Mouse (Mus musculus) forebrain, embryonic 15.5 days (tissue): ENCODE data around the gene Ebf4. TPM values are rescaled to one million over a fixed set of nuclear protein-coding genes. Genes with fewer than 3 reads are reported as not detected.

Source experiments
- ATAC-seq: fragments of 200-750 bp; cut with Nextera tagmentation; replicated peaks from 2 replicates; pipeline ENCODE4 v1.8.0; 2017; ENCODE audit warnings: mild to moderate bottlenecking, moderate TSS enrichment, moderate library complexity
- H3K27ac ChIP-seq: fragments of 300-500 bp; sonication (generic); replicated peaks from 2 replicates; pipeline ENCODE4 v1.5.1; 2015; ENCODE audit warnings: mild to moderate bottlenecking, inconsistent platforms
- H3K27me3 ChIP-seq: fragments of 300-500 bp; sonication (generic); 2 replicates; pipeline ENCODE4 v1.6.1; 2015; ENCODE audit warnings: inconsistent platforms
- H3K36me3 ChIP-seq: fragments of 300-500 bp; sonication (generic); 2 replicates; pipeline ENCODE4 v1.6.1; 2015; ENCODE audit warnings: mild to moderate bottlenecking, inconsistent platforms
- H3K4me1 ChIP-seq: fragments of 300-500 bp; sonication (generic); 2 replicates; pipeline ENCODE4 v1.6.1; 2015; ENCODE audit warnings: inconsistent platforms
- H3K4me2 ChIP-seq: fragments of 300-500 bp; sonication (generic); replicated peaks from 2 replicates; pipeline ENCODE4 v1.6.1; 2015; ENCODE audit warnings: mild to moderate bottlenecking, inconsistent platforms
- H3K4me3 ChIP-seq: fragments of 300-500 bp; sonication (generic); 2 replicates; pipeline ENCODE4 v1.5.1; 2015; ENCODE audit warnings: mild to moderate bottlenecking, inconsistent platforms
- H3K9ac ChIP-seq: fragments of 300-500 bp; sonication (generic); replicated peaks from 2 replicates; pipeline ENCODE4 v1.6.1; 2015; ENCODE audit warnings: mild to moderate bottlenecking, inconsistent platforms
- H3K9me3 ChIP-seq: fragments of 300-500 bp; sonication (generic); 2 replicates; pipeline ENCODE4 v1.6.1; 2016; ENCODE audit warnings: inconsistent platforms
- WGBS: fragments of 180-500 bp; shearing (Covaris S2); methylation state at CpG from one replicate; pipeline ENCODE4 v1.1.7; 2015; ENCODE audit warnings: mixed read lengths; 5-methylcytosine and 5-hydroxymethylcytosine counted together
- polyA plus RNA-seq: library from polyadenylated mRNA; unstranded; fragments of >200 nt; fragmentation: Nextera tagmentation; extraction: Ambion mirVana; gene quantifications from 2 replicates; pipeline ENCODE4 v1.2.1, GENCODE M21; 2015

Ebf4 gene
- polyA plus RNA-seq, 1 experiment from 2014 or later, result 3.8 TPM

DNA sequence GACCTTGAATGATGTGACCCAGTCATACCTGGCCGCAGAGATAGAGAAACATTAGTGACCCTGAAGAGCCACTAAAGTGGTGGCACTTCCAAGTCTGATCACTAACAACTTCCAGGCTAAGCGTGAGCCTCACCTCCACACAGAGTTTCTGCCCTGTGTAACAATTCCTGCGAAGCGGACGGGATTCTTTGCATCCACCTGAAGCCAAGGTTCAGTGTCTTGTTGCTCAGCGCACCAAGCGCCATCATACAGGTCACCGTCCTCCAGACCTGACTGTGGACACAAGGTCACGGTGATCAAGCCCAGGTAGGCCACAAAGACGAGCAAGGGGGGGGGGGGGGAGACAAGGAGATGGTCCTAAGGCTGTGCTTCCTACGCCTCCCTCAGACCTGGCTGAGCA is 100.7 kb downstream of the Ebf4 start:
- no peak overlapping the region for H3K9ac ChIP-seq
- H3K27ac ChIP-seq, result no peak overlapping the region
- no peaks in the 10 kb centered on the region for H3K36me3 ChIP-seq
- H3K4me1 ChIP-seq, result peaks cover 15% of the 10 kb centered on the region
- no peak overlapping the region for H3K4me2 ChIP-seq
- H3K9me3 ChIP-seq, result no peaks in the 10 kb centered on the region
- no peaks in the 10 kb centered on the region; the same call in 1 of the 2 replicates for H3K27me3 ChIP-seq
- 91% methylated on average over 11 of the region's 11 CpGs for WGBS
- ATAC-seq, result no peak
- no peak overlapping the region for H3K4me3 ChIP-seq

GRCm38 (mm10) chr2:130397186-130397985 is 102.4 kb downstream of the Ebf4 start, which contains the start of gene Cpxm1:
Cpxm1 (minus strand) TSS chr2:130397574.
- Histone ChIP-seq H3K36me3 (no peaks in the 10 kb centered on the region), H3K9me3 (no peaks in the 10 kb centered on the region), H3K4me2 (peak within 1 kb of the TSS; percentile 97), H3K9ac (peak within 1 kb of the TSS; percentile 65), H3K27me3 (no peaks in the 10 kb centered on the region; the same call in 1 of the 2 replicates), H3K4me3 (peak within 1 kb of the TSS; percentile 49), H3K27ac (no peak within 1 kb of the TSS), H3K4me1 (peaks cover 15% of the 10 kb centered on the region)
- peak; percentile 84 for ATAC-seq
- WGBS, result 2% methylated on average over 47 of the region's 53 CpGs

- H3K9me3 ChIP-seq, result no peaks in the 10 kb centered on the region
- 15% methylated on average over 14 of the region's 14 CpGs for WGBS
- H3K36me3 ChIP-seq, result no peaks in the 10 kb centered on the region
- no peaks in the 10 kb centered on the region; the same call in 1 of the 2 replicates for H3K27me3 ChIP-seq
- H3K27ac ChIP-seq, result no peak overlapping the region
- peaks cover 15% of the 10 kb centered on the region for H3K4me1 ChIP-seq
- no peak for ATAC-seq
- H3K9ac ChIP-seq, result peak overlapping the region; percentile 65; the same call in 1 of the 2 replicates
- peak overlapping the region; percentile 97 for H3K4me2 ChIP-seq
- peak overlapping the region; percentile 49 for H3K4me3 ChIP-seq
Measured at GRCm38 (mm10) chr2:130398091-130398490, 103.1 kb downstream of the Ebf4 start.

- 97% methylated on average over 1 of the region's 1 CpGs for WGBS
- Histone ChIP-seq H3K4me2 (no peak overlapping the region), H3K27ac (no peak overlapping the region), H3K9ac (no peak overlapping the region), H3K4me3 (no peak overlapping the region), H3K4me1 (peaks cover 15% of the 10 kb centered on the region), H3K36me3 (no peaks in the 10 kb centered on the region), H3K27me3 (no peaks in the 10 kb centered on the region; the same call in 1 of the 2 replicates), H3K9me3 (no peaks in the 10 kb centered on the region)
- ATAC-seq, result no peak
Measured at GRCm38 (mm10) chr2:130400046-130400445, 105.1 kb downstream of the Ebf4 start.

DNA sequence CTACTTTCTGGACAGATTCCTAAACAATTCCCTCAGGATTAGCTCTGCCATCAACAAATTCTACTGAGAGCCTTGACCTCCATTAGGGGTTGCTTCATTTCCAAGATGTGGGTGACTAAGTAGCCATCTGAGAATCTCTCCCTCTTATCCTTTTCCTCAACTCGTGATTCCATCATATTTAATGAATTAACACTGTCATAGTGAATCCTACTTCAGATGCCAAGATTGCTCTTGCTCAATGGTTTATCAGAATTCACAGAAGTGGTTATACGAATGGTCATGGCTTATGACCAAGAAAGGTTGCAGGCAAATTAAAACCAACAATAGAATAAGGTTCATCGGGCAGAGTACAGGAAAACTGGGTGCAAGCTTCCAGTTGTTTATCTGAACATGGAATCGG is 106.9 kb downstream of the Ebf4 start:
- H3K4me1 ChIP-seq, result peaks cover 11% of the 10 kb centered on the region
- WGBS, result 84% methylated on average over 4 of the region's 4 CpGs
- ATAC-seq, result no peak

DNA sequence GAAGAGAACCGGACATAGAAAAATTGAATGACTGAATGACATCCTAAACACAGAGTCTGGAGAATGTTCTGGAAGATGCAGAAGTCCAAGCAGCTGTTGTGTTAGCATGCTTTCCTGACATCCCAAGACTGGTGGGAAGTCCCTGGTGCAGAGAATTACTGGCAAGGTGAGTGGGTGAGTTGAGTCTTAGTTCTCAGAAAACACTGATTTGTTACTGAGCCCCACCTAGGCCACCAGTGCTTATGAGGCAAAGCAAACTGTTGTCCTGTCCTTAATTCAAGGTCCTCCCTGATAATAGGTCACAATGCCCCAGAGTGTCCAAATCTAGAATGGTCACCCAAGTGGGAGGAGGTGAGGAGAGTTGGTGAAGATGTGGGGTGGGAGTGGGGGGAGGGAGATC is 110.0 kb downstream of the Ebf4 start, which contains the start of the genes Gm28372 and 1700020A23Rik:
Gene Gm28372, plus strand, starts transcription at position 301 of the 400 bp plus-strand sequence.
Gene 1700020A23Rik, plus strand, starts transcription at position 321 of the 400 bp plus-strand sequence.
- H3K9ac ChIP-seq, result no peak within 1 kb of the TSS
- H3K27me3 ChIP-seq, result no peaks in the 10 kb centered on the region
- H3K9me3 ChIP-seq, result no peaks in the 10 kb centered on the region
- no peak within 1 kb of the TSS for H3K4me3 ChIP-seq
- no peak within 1 kb of the TSS for H3K27ac ChIP-seq
- H3K4me1 ChIP-seq, result no peaks in the 10 kb centered on the region; the same call in 1 of the 2 replicates
- no peak for ATAC-seq
- H3K4me2 ChIP-seq, result no peak within 1 kb of the TSS
- 93% methylated on average over 1 of the region's 1 CpGs for WGBS
- H3K36me3 ChIP-seq, result no peaks in the 10 kb centered on the region

More for the DNA sequence above, 106.9 kb downstream of the Ebf4 start:
- H3K4me3 ChIP-seq, result no peak overlapping the region
- no peaks in the 10 kb centered on the region for H3K36me3 ChIP-seq
- H3K27ac ChIP-seq, result no peak overlapping the region
- no peak overlapping the region for H3K4me2 ChIP-seq
- H3K9me3 ChIP-seq, result no peaks in the 10 kb centered on the region
- no peaks in the 10 kb centered on the region; the same call in 1 of the 2 replicates for H3K27me3 ChIP-seq
- no peak overlapping the region for H3K9ac ChIP-seq

DNA sequence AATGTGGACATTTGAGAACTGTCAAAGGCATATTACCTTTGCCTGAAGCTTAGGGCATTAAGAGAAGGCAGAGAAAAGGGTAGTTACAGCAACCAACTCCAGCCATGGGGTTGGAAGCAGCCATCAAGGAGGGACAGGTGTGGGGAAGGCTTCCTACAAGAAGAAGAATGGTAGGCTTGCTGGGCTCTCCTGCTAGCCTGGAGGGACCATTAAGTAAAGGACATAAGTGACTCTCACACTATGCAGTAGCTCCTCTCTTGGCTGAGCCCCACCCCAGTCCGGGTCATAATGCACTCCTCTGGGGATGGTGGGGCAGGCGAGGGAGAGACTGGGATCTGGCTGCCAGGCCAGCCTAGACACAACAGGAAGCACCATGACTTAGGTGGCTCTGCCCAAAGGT is 111.2 kb downstream of the Ebf4 start, which contains the start of gene Tmem239:
Gene Tmem239, plus strand, starts transcription at position 301 of the 400 bp plus-strand sequence.
- WGBS, result 82% methylated on average over 2 of the region's 2 CpGs
- ATAC-seq, result no peak
- no peak within 1 kb of the TSS for H3K27ac ChIP-seq
- no peaks in the 10 kb centered on the region; the same call in 1 of the 2 replicates for H3K4me1 ChIP-seq
- H3K4me2 ChIP-seq, result no peak within 1 kb of the TSS
- H3K9me3 ChIP-seq, result no peaks in the 10 kb centered on the region
- no peaks in the 10 kb centered on the region for H3K27me3 ChIP-seq
- no peak within 1 kb of the TSS for H3K9ac ChIP-seq
- no peak within 1 kb of the TSS for H3K4me3 ChIP-seq
- H3K36me3 ChIP-seq, result no peaks in the 10 kb centered on the region

DNA sequence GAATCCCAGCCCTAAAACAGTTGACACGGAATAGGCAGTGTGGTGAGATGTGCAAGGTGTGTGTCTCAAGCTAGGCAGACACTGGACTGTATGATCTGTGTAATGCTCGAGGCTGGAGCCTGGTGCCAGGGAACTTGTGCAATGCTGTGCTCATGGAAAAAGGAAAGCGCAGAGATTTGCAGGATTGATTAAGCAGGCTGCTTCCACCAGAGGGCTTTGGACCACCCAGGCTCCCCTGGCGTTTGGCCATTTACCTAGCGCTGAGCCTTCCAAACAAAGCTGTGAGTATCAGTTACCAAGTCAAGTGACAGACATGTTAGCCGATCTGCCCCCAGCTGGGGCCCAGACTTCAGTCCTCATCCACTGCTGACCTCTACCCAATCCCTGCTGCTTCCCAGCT is 113.2 kb downstream of the Ebf4 start:
- no peak overlapping the region for H3K4me3 ChIP-seq
- no peak overlapping the region for H3K9ac ChIP-seq
- H3K27me3 ChIP-seq, result no peaks in the 10 kb centered on the region
- H3K4me1 ChIP-seq, result peaks cover 4% of the 10 kb centered on the region; the same call in 1 of the 2 replicates
- WGBS, result 13% methylated on average over 6 of the region's 6 CpGs
- no peak overlapping the region for H3K4me2 ChIP-seq
- 0 out of 2 replicates have a peak, but pooled peaks have one; percentile 49 for ATAC-seq
- H3K9me3 ChIP-seq, result no peaks in the 10 kb centered on the region
- no peak overlapping the region for H3K27ac ChIP-seq
- H3K36me3 ChIP-seq, result no peaks in the 10 kb centered on the region

DNA sequence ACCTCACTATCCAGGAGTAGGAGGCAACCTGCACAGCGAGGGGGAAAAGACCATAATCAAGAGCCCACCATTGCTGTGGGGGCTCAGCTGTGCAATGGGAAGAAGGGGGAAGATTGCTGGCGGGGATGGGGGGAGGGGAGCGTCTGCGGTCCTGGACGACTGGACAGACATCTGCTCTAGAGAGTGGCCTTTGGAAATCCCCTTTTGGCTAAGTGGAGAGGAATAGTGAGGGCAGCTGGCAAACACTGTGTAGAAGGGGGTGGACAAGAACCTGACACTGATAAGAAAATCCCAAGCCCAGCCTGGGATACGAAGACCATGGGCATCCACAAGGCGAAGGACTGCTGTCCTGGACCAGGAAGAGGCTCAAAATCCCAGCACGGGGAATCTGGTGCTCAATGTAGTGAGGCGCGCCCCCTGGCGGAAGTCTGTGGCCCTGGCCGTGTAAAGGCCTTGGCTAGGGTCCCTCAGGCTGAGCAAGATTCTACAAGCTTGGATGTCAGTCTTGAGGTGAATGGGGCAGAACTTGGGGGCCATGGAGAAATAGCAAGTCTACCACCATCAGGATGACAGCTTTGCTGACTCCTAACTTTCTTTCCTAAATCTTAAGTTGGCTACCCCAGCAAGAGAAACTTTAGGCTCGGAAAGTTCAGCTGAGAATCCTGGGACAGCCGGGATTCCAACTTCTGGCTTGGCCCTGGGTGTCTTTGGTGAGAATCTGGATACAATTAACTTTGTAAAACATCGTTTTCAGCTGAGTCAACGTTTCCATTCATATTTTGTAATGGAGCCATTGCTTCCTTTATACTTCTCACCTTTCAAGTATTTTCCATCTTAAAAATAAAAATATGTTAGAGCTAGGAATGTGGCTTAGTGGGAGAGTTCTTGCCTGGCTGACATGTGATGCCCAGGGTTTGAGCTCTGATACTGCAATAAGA is 116.9 kb downstream of the Ebf4 start:
- 35% methylated on average over 16 of the region's 16 CpGs for WGBS
- ATAC-seq, result peak; percentile 75
- no peaks in the 10 kb centered on the region for H3K27me3 ChIP-seq
- H3K36me3 ChIP-seq, result no peaks in the 10 kb centered on the region
- no peak overlapping the region for H3K4me3 ChIP-seq
- no peak overlapping the region for H3K27ac ChIP-seq
- no peak overlapping the region for H3K9ac ChIP-seq
- no peak overlapping the region for H3K4me2 ChIP-seq
- H3K9me3 ChIP-seq, result no peaks in the 10 kb centered on the region
- H3K4me1 ChIP-seq, result peaks cover 4% of the 10 kb centered on the region; the same call in 1 of the 2 replicates

DNA sequence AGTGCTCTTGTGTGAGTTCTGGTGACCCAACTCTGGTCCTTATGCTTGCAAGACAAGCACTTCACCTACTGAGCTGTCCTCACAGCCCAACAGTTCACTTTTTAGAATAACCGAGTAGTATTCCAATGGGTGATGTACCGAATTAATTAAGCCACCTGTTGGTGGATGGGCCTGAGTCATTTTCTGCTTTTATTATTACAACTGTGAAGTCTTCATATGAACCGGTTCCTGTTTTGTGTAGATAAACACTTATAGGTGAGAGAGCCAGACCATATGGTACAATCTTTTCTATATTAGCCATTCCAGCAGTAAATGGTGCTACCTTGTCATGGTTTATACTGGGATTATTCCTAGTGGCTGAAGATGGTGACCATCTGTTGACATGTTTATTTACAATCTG is 117.8 kb downstream of the Ebf4 start:
- Histone ChIP-seq H3K27ac (no peak overlapping the region), H3K4me2 (no peak overlapping the region), H3K4me3 (no peak overlapping the region), H3K9ac (no peak overlapping the region), H3K9me3 (no peaks in the 10 kb centered on the region), H3K27me3 (no peaks in the 10 kb centered on the region), H3K4me1 (peaks cover 4% of the 10 kb centered on the region; the same call in 1 of the 2 replicates), H3K36me3 (no peaks in the 10 kb centered on the region)
- ATAC-seq, result no peak
- 78% methylated on average over 3 of the region's 3 CpGs for WGBS

- WGBS, result 74% methylated on average over 6 of the region's 6 CpGs
- Histone ChIP-seq H3K4me2 (no peak overlapping the region), H3K9ac (no peak overlapping the region), H3K27me3 (no peaks in the 10 kb centered on the region), H3K36me3 (peaks cover 9% of the 10 kb centered on the region; the same call in 1 of the 2 replicates), H3K4me1 (0 out of 2 replicates have a peak, but pooled peaks cover 4% of the 10 kb centered on the region), H3K27ac (no peak overlapping the region), H3K4me3 (no peak overlapping the region), H3K9me3 (no peaks in the 10 kb centered on the region)
- ATAC-seq, result no peak
Measured at GRCm38 (mm10) chr2:130414094-130414856, 119.3 kb downstream of the Ebf4 start.
